Mouse (Mus musculus) forebrain, embryonic 14.5 days (tissue): ENCODE measurements at regions not wholly inside any gene's neighbourhood (a gene's known extent, or its start where the extent isn't known, plus 50 kb on each side); places are given as distances from the start of the nearest gene placed in this dataset.

ENCODE experiments used
- ATAC-seq: fragments of 200-750 bp; cut with Nextera tagmentation; 2 replicates; pipeline ENCODE4 v1.8.0; 2017; ENCODE audit warnings: mild to moderate bottlenecking, moderate library complexity
- DNase-seq: peaks from one replicate; pipeline ENCODE4 v3.0.0-alpha.2; 2015; ENCODE audit warnings: low spot score
- H3K27ac ChIP-seq: fragments of 300-500 bp; sonication (generic); 2 replicates; pipeline ENCODE4 v1.5.1; 2014; ENCODE audit warnings: low read depth, mild to moderate bottlenecking, control low read depth, low read length, moderate library complexity
- H3K27me3 ChIP-seq: fragments of 300-500 bp; sonication (generic); replicated peaks from 2 replicates; pipeline ENCODE4 v1.6.1; 2014; ENCODE audit warnings: low read length, control low read depth, mixed read lengths; ENCODE audit not compliant: control insufficient read depth, insufficient read depth
- H3K36me3 ChIP-seq: fragments of 300-500 bp; sonication (generic); 2 replicates; pipeline ENCODE4 v1.6.1; 2014; ENCODE audit warnings: low read length, control low read depth; ENCODE audit not compliant: control insufficient read depth, insufficient read depth
- H3K4me1 ChIP-seq: fragments of 300-500 bp; sonication (generic); 2 replicates; pipeline ENCODE4 v1.6.1; 2014; ENCODE audit warnings: antibody characterized with exemption, low read length, control low read depth; ENCODE audit not compliant: control insufficient read depth, insufficient read depth
- H3K4me2 ChIP-seq: fragments of 300-500 bp; sonication (generic); 2 replicates; pipeline ENCODE4 v1.6.1; 2014; ENCODE audit warnings: mild to moderate bottlenecking, control low read depth, low read length
- H3K4me3 ChIP-seq: fragments of 300-500 bp; sonication (generic); 2 replicates; pipeline ENCODE4 v1.5.1; 2014; ENCODE audit warnings: low read depth, low read length, control low read depth
- H3K9ac ChIP-seq: fragments of 300-500 bp; sonication (generic); 2 replicates; pipeline ENCODE4 v1.6.1; 2014; ENCODE audit warnings: mild to moderate bottlenecking, low read length, control low read depth, moderate library complexity
- H3K9me3 ChIP-seq: fragments of 300-500 bp; sonication (generic); replicated peaks from 2 replicates; pipeline ENCODE4 v1.6.1; 2016; ENCODE audit warnings: low read length, control low read depth, mixed read lengths; ENCODE audit not compliant: control insufficient read depth
- WGBS: fragments of 180-500 bp; shearing (Covaris S2); extraction: QIAGEN DNeasy Blood & Tissue Kit; methylation state at CpG from one replicate; pipeline ENCODE4 v1.1.7; 2014; 5-methylcytosine and 5-hydroxymethylcytosine counted together

GRCm38 (mm10) chr4:12230731-12231130, 58.9 kb upstream of the Fam92a start:
- Histone ChIP-seq H3K9ac (no peak overlapping the region), H3K27me3 (no peaks in the 10 kb centered on the region), H3K4me2 (no peak overlapping the region), H3K4me1 (no peaks in the 10 kb centered on the region), H3K4me3 (no peak overlapping the region), H3K9me3 (no peaks in the 10 kb centered on the region), H3K36me3 (no peaks in the 10 kb centered on the region), H3K27ac (no peak overlapping the region)
- DNase-seq (peak; percentile 78), ATAC-seq (no peak)
- WGBS, result 71% methylated on average over 1 of the region's 1 CpGs
